Mouse (Mus musculus) kidney, postnatal 14 days (tissue): ENCODE measurements around the gene Smarcd1.
A peak's percentile ranks its signal among the peaks of the same experiment; 100 is the strongest.

ENCODE experiments used
- DNase-seq: peaks from one replicate; pipeline ENCODE4 v3.0.0; 2022; ENCODE audit warnings: mixed read lengths

The Smarcd1 gene

DNA sequence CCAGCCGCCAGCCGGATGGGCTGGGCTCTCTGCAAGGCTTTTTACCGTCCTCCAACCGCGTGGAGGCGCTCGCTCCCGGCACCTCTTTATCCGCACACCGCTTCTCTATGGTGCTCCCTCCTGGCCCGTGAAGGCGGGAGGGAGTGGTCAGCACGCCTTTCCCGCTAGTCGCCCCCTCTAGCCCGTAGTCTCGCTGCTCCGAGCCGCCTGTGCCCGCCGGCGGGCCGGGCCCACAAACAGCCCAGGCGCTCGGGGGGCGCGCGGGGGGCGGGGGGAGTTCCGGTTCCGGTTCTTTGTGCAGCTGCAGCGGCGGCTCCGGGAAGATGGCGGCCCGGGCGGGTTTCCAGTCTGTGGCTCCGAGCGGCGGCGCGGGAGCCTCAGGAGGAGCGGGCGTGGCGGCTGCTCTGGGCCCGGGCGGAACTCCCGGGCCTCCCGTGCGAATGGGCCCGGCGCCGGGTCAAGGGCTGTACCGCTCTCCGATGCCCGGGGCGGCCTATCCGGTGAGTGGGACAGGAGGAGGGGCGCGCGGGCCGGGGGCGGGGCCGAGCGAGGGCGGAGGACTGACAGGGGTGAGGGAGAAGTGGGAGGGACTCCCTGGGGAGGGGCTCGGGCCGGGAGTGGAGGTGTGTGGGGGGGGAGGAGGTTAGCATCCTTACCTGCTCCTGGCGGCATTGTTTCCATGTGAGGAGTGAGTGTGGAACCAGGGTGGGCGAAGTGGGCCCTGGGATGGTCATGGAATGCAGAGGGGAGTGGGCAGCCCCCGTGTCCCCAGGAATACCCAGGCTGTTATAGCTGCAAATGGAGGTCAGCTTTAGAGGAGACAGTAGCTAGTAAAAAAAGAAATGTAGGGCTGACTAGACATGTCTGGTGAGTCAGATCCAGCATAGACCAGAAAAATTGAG lies at the start of gene Smarcd1:
Gene Smarcd1 (plus strand): TSS at position 131 of the 902 bp plus-strand sequence.
- DNase-seq, result peak; percentile 95

GRCm38 (mm10) chr15:99653291-99653690 lies 48.6 kb upstream of the Smarcd1 start:
- DNase-seq, result peak; percentile 36

DNA sequence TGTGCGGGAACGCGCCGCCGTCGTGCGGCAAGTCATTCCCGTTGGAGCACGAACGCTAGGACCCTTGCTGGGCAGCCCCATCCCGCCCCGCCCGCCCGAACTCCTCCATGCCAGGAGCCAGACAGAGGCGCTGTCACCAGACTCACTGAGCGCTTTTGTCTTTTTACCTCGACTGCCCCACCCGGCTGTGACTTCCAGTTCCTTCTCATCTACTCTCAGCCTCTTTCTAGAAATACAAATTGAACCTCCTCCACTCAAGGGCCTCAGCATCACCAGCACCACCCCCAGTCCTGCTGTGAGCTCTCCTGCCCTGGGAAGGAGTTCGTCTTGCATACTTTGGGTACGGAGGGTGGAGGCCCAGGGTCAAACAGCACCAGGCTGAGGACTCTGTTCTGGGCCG lies 48.1 kb upstream of the Smarcd1 start:
- DNase-seq, result no peak

GRCm38 (mm10) chr15:99655956-99656355 lies 46.0 kb upstream of the Smarcd1 start:
- DNase-seq, result no peak

- DNase-seq, result no peak
Measured at GRCm38 (mm10) chr15:99658437-99658836, 43.5 kb upstream of the Smarcd1 start.

GRCm38 (mm10) chr15:99661121-99661830 lies 40.7 kb upstream of the Smarcd1 start:
- no peak for DNase-seq

- no peak for DNase-seq
Measured at GRCm38 (mm10) chr15:99662371-99662770, 39.6 kb upstream of the Smarcd1 start.

DNA sequence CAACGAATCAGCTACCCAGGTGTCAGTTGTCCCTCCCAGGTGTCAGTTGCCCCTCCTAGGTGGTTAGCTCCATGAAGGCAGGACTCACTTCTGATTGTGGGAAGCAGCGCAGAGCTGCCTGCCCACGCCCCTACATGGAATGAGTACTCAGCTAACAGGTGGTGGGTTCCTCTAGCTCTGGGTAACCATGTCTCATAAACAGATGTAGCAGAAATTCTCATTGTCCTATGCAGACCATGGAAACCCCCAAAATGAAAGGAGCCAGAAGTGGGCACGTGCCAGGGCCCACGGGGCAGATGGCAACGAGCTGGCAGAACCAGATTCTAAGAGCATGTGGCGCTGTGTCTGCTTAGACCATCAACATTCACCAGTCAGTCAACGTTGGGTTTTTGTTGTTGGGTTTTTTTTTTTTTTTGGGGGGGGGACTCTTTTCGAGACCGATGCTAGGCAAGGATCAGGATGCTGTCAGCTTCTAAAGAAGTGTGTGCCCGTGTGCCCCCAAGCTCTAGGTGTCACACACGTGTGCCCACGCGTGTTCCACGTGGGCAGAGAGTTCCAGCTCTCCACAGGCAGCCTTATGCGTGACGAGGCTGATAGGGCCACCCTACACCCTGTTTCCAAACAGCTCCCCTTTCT lies 37.8 kb upstream of the Smarcd1 start:
- DNase-seq, result no peak

DNA sequence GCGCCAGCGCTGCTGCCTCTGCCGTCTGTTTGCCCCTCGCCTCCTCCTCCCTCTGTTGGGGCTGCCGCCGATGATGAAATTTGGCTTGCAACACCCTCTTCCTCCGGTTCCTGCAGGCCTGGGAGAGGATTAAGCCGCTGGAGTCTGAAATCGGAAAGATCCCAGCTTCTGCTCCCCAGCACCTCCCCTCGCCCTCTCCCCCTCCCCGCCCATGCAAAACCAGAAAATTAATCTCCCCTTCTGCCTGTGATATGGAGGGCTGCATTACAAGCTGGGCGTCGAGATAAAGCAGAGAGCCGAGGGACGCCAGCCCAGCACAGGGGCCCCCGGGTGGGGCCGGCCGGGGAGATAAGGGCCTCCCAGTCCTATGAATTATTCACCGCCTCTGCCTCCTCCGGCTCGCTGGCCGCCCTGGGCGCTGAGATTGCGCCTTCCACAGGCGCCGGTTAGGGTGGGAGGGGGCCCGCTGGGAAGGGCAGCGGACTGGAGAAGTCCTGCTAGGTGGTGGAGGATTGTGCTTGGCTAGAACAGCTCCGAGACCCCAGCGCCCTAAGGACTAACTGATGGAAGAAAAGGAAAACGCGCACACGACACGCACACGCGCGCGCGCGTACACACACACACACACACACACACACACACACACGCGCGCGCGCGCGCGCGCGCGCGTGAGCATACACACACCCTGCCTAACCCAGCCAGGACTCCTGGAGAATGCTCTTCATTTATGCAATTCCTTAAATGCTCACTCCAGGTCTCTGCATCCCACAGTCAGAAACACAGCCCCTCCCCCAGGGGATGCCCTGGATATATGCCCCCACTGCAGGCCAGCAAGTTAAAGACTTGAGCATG lies 37.1 kb upstream of the Smarcd1 start:
- peak; percentile 41 for DNase-seq

DNA sequence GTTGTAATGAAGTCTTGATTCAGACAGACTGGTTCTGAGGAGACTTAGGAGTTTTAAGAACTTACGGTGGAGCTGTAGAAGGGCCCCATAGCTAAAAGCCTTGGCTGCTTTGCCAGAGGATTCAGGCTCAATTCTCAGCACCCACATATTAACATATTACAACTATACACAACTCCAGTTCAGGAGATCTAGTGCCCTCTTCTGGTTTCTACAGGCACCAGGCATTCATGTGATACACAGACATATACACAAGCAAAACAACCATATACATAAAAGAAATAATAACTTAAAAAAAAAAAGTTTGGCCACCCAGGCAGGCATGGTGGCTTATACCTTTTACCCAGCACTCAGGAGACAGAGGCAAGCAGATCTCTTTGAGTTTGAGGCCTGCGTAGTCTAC lies 34.4 kb upstream of the Smarcd1 start:
- DNase-seq, result no peak

DNA sequence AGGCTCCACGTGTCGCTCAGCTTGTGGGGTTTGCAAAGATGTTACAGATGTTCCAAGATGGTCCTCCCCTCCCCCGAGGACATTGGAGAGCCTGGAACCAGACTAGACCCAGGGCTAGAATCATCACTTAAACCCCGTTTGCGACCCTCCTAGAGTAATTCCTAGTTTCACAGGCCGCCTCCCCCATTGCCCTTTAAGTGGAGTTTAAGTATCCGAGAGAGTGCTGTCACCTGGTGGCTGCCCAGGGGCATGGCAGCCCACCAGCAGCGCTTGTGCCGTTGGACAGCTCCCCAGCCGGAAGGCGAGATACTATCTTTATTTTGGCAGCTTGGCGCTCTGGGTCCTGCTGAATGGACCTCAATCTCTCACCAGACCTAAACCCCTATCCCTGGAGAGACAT lies 33.0 kb upstream of the Smarcd1 start:
- peak; percentile 84 for DNase-seq

DNA sequence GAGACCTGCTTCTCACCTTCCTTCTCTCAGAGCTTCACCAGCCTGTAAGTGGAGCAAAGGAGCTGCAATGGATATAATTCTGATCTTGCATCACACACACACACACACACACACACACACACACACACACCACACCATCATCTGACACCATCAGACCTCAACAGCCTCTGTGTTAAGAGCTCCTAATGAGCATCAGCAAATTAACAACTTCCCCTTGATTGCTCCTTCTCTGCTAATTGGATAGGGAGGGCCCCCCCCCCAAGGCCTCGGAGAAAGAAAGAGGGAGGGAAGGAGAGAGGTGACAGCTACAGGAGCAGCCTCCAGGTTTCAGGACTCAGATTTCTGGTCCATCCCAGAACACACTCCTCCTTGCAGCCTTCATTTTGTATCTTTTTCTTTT lies 32.5 kb upstream of the Smarcd1 start:
- DNase-seq, result no peak

DNA sequence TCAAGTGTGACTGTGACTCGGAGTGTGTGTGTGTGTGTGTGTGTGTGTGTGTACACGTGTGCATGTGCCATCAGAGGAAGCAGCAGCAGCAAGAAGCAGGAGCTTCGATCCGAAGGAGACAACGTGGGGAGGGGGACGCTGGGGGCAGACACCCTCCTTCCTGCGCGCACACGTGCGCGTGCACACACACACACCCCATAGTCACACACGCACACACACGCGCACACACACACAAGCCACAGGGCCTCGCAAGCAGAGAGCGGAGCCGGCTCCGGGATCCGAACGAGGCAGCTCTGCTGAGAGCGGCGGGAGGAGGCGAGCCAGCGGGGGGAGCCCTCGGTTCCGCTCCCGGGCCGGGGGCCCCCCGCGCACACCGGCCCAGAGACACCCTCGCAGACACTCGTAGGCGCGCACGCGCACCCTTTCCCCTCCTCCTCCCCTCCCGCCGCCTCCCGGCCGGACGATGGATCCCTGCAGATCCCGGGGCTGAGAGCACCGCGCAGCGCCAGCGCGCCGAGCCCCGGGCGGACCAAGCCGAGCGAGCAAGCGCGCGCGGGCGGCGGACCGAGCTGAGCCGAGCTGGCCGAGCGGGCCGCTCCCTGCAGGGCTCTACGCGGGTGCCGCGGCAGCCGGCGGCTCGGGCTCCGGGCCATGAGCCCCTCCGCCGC lies 31.6 kb upstream of the Smarcd1 start, which contains the start of gene Asic1:
Gene Asic1 (plus strand): TSS at position 215 of the 668 bp plus-strand sequence.
- peak; percentile 77 for DNase-seq

DNA sequence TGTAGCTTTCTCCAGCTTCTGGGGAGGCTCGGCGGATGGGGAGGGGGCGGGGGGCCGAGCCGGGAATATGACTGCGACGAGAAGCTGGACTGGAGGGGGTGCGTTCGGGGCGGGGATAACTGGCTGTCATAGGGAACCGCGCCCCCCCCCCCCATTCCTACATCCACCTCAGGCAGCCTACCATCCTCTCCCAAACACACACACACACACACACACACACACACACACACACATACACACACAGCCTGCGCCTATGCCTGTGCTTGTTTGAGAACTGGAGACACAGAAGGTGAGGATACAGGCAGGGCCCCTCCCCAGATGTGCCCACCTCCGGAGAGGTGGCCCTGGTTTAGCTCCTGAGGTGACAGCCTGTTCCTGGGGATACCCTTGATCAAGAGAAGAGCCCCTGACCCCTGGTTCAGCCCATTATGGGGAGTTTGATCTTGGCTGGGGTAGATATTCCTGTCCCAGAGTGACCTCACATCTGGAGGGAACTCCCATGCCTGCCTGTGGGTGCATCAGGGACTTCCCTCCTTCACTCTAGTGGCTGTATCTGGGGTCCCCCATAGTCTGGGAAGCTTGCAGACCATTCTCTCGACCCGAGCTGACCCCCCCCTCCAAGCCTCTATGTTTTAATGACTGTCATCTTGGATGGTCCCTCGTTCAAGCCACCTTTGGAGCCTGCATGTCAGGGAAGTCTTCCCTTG lies 30.8 kb upstream of the Smarcd1 start:
- no peak for DNase-seq

DNA sequence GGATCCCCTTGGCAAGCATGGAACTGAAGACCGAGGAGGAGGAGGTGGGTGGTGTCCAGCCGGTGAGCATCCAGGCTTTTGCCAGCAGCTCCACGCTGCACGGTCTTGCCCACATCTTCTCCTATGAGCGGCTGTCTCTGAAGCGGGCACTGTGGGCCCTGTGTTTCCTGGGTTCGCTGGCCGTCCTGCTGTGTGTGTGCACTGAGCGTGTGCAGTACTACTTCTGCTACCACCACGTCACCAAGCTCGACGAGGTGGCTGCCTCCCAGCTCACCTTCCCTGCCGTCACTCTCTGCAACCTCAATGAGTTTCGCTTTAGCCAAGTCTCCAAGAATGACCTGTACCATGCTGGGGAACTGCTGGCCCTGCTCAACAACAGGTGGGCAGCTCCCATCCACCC lies 30.1 kb upstream of the Smarcd1 start:
- DNase-seq, result no peak

GRCm38 (mm10) chr15:99674866-99675265 lies 27.1 kb upstream of the Smarcd1 start:
- DNase-seq, result no peak

- DNase-seq, result no peak
Measured at GRCm38 (mm10) chr15:99677089-99677488, 24.8 kb upstream of the Smarcd1 start.

DNA sequence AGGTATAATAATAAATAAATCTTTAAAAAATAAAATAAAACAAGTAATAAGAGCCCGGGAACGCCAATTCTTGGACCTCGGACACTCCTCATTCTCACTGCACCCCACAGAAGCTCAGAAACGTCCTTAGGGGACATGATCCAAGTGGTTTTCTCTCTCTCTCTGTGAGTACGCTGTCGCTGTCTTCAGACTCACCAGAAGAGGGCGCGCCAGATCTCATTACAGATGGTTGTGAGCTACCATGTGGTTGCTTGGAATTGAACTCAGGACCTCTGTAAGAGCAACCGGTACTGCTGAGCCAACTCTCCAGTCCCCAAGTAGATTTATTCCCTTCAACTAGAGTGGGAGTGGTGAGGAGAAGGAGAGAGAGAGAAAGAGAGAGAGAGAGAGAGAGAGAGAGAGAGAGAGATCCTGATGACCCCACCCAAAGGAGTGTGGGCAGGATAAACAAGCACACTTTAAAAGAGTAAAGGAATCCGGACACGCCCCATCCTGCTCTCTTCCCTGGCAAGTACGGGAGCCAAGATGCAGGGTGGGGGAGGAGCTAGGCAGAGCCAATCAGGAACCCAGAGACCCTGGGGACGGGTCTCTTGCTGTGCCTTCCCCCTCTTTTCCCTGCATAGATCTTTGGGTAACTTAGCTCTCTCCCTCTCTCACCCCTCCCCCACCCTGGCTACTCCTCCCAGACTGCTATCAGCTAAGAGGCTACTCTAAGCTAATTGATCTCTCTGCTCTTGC lies 23.7 kb upstream of the Smarcd1 start:
- no peak for DNase-seq

DNA sequence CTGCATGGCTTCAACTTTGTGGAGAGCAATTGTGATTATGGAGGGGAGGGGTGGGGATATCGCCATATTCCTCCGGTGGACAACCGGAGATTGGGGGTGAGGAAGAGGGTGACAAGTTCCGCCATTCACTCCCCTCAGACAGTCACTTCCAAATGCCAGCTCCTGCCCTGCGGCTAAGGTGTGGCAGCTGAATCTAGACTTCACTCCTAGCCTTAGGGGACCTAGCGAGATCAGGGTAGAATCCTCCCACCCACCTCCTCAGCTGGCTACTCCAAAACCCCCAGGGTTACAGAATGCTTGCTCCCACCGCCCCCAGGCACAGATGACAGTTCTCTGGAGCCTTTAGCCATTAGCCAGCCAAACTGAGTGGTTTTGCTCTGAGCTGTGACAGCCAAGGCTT lies 22.9 kb upstream of the Smarcd1 start:
- no peak for DNase-seq

DNA sequence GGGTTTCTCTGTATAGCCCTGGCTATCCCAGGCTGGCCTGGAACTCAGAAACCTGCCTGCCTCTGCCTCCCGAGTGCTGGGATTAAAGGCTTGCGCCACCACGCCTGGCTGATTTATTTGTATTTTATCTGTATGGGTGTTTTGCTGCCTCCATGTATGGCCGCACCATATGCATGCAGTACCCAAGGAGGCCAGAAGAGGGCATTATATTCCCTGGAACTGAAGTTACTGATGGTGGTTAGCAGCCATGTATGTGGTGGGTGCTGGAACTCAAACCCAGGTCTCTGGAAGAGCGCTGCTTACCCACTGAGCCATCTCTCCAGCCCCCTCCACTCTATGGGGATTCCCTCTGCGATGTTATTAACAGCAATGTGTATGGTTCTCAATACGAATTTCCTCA lies 19.0 kb upstream of the Smarcd1 start:
- no peak for DNase-seq

GRCm38 (mm10) chr15:99684156-99684555 lies 17.8 kb upstream of the Smarcd1 start:
- DNase-seq, result no peak
